Mouse (Mus musculus) midbrain, embryonic 12.5 days (tissue): ENCODE results near the gene Gm20918. TPM values are rescaled to one million over a fixed set of nuclear protein-coding genes. Genes with fewer than 3 reads are reported as not detected.
"Not testable (repeated sequence)": the region's sequence is repeated elsewhere in the genome, so short reads cannot be mapped to it uniquely, and the experiment has no call there.

Source experiments
- ATAC-seq: fragments of 200-750 bp; cut with Nextera tagmentation; 2 replicates; pipeline ENCODE4 v1.8.0; 2017; ENCODE audit warnings: low read depth, moderate TSS enrichment, moderate library complexity; ENCODE audit not compliant: low FRiP score
- H3K27ac ChIP-seq: fragments of 300-500 bp; sonication (generic); replicated peaks from 2 replicates; pipeline ENCODE4 v1.5.1; 2016; ENCODE audit warnings: mild to moderate bottlenecking
- H3K27me3 ChIP-seq: fragments of 300-500 bp; sonication (generic); 2 replicates; pipeline ENCODE4 v1.6.1; 2016; ENCODE audit warnings: mild to moderate bottlenecking
- H3K36me3 ChIP-seq: fragments of 300-500 bp; sonication (generic); 2 replicates; pipeline ENCODE4 v1.6.1; 2016
- H3K4me1 ChIP-seq: fragments of 300-500 bp; sonication (generic); 2 replicates; pipeline ENCODE4 v1.6.1; 2016
- H3K4me2 ChIP-seq: fragments of 300-500 bp; sonication (generic); replicated peaks from 2 replicates; pipeline ENCODE4 v1.6.1; 2016; ENCODE audit warnings: mild to moderate bottlenecking, moderate library complexity
- H3K4me3 ChIP-seq: fragments of 300-500 bp; sonication (generic); 2 replicates; pipeline ENCODE4 v1.5.1; 2016; ENCODE audit warnings: mild to moderate bottlenecking
- H3K9ac ChIP-seq: fragments of 300-500 bp; sonication (generic); replicated peaks from 2 replicates; pipeline ENCODE4 v1.6.1; 2016; ENCODE audit warnings: mild to moderate bottlenecking, moderate library complexity
- H3K9me3 ChIP-seq: fragments of 300-500 bp; sonication (generic); 2 replicates; pipeline ENCODE4 v1.6.1; 2016; ENCODE audit warnings: mild to moderate bottlenecking
- polyA plus RNA-seq: library from polyadenylated mRNA; unstranded; fragments of >200 nt; fragmentation: Nextera tagmentation; extraction: Ambion mirVana; gene quantifications from 2 replicates; pipeline ENCODE4 v1.2.1, GENCODE M21; 2016

The Gm20918 gene
- not detected in 2 replicates for polyA plus RNA-seq

GRCm38 (mm10) chrY:5043637-5044036, at the start of gene Gm20918:
Gene Gm20918, plus strand, starts transcription at chrY:5043937.
- H3K27me3 ChIP-seq, H3K36me3 ChIP-seq, H3K9ac ChIP-seq, H3K4me2 ChIP-seq, ATAC-seq, H3K4me1 ChIP-seq, H3K4me3 ChIP-seq, H3K9me3 ChIP-seq, H3K27ac ChIP-seq: not testable (repeated sequence)

Other genes starting within 250 kb of the Gm20918 start
- gene Gm21820, start 205.5 kb downstream of the Gm20918 start, polyA plus RNA-seq: not detected in 2 replicates